Mouse (Mus musculus) lung, postnatal 14 days (tissue): ENCODE measurements at regions not wholly inside any gene's neighbourhood (a gene's known extent, or its start where the extent isn't known, plus 50 kb on each side); places are given as distances from the start of the nearest gene placed in this dataset.
"Not testable (repeated sequence)": the region's sequence is repeated elsewhere in the genome, so short reads cannot be mapped to it uniquely, and the experiment has no call there.

Experiments
- DNase-seq: peaks from one replicate; pipeline ENCODE4 v3.0.0; 2021

GRCm38 (mm10) chr4:66691598-66692220 lies 135.7 kb upstream of the Tlr4 start:
- no peak for DNase-seq

DNA sequence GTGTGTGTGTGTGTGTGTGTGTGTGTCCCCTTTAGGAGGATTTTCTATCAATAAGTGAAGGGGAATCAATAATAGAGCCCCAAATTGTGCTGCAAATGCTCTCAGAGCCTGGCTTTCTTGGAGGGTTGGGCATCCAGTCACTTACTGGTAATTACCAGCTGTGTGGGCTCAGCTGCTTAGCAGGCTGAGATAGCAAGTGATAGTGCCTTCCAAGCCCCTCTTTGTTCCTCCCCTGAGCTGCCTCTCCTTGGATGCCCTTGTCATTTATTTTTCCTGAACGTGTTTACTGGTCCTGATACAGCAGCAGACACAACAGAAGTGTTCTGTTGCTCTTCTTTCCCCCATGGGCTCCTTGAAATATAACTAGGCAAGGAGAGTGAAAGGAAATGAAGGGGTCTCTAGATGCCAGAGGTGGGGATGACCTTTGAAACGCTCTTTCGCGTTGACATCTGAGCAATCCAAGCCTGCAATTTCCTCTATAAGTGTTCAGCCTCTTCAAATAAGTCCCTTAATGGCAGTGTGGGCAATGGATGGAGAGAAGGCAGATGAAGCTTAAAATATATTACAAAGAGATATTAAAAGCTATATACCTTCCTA lies 133.3 kb upstream of the Tlr4 start:
- no peak for DNase-seq

DNA sequence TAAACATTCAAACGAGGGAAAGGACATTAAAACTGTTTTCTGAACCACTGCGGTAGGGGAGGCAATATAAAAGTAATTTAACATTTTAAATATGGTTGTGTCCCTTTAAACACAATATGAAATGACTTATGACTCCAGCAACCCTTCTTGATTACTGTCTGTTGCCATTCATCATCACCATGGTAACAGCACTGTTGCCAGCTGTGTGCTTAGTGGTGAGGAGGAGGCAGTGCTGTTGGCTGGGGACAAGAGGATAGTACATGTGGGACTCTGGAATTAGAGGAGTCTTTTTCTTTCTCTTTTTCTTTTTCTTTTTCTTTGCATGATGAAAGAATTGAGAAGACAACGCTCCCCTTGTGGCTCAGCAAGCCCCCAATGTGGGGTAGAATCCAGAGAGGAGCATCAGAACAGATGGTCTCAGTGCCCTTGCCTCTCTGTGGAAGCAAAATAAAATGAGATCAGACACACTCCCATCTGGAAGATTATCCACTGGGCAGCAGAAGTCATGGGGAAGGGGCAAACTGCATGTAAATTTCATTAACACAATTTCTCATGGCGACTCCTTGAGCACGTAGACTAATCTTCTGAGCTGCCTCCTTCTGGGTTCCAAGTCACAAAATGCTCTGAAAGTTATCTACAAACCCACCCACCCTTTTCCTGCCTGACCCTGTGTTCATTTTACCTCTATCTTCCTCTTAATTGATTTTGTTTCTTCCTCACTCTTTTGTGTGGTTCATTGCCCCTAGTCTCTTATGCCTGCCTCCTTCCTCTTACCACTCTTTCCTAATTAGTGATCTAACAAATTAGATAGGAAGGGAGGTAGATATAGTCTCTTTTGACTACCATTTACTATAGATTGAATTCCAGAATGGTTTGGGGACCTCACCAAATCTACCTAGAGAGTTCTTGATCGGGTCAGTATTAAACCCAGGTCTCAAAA lies 111.3 kb upstream of the Tlr4 start:
- DNase-seq, result no peak

- no peak for DNase-seq
Measured at GRCm38 (mm10) chr4:66737407-66737806, 90.0 kb upstream of the Tlr4 start.

DNA sequence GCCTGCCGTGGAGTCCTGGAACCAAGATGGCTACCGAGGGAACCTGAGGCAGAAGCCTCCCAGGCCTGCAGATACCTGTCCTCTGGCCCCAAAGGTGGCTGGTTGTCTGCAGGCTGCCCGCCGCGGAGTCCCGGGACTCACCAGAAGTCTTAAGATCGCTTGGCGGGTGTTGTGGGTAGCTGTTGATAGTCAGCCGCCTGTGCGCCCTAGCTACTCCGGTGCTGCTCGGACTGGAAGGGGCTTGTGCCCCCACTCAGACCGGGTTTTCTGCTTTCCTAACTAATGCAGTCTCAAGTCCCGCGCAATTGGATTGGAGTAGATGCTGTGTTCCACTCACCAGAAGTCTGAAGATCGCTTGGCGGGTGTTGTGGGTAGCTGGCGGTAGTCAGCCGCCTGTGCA lies 84.0 kb upstream of the Tlr4 start:
- not testable (repeated sequence) for DNase-seq

DNA sequence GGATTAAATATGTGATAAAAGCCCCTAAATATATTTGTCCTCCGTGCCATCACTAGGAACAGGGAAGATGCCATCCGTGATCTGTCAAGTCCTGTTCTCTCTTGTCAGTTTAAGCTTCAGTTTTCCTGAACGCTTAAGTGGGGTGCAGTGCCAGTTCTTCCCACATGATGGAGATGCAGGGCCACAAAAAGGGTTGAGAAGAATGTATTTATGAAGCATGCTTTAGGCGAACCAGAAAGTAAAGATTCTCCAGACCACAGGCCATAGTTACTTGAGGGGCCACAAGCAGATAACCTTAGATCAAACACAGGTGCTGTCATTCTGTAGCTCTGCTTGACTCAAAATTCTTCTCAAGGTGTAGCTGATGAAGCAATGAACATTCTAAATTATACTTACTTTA lies 58.6 kb upstream of the Tlr4 start:
- peak; percentile 32 for DNase-seq
